Mouse (Mus musculus): ENCODE results near the gene Defa35. TPM values are rescaled to one million over a fixed set of nuclear protein-coding genes. Genes with fewer than 3 reads are reported as not detected.
"Not testable (repeated sequence)": the region's sequence is repeated elsewhere in the genome, so short reads cannot be mapped to it uniquely, and the experiment has no call there.

Gene Defa35
- polyA plus RNA-seq (2016; fragmentation: Nextera tagmentation; extraction: Ambion mirVana), result not detected in 2 replicates

- H3K27me3 ChIP-seq (ENCODE audit: low read depth, poor library complexity, severe bottlenecking); H3K9me3 ChIP-seq (replicated peaks); H3K4me1 ChIP-seq; H3K27ac ChIP-seq; H3K4me3 ChIP-seq; DNase-seq (ENCODE audit: low spot score); H3K36me3 ChIP-seq: not testable (repeated sequence)
- 88% methylated on average over 1 of the region's 1 CpGs for WGBS
These were observed at the start of gene Defa35 for GRCm38 (mm10) chr8:21064738-21065137. TSS of gene Defa35 (plus strand) at chr8:21065038.

- not testable (repeated sequence) for H3K4me1 ChIP-seq; H3K9me3 ChIP-seq (replicated peaks); H3K4me3 ChIP-seq; H3K36me3 ChIP-seq; H3K27me3 ChIP-seq (ENCODE audit: low read depth, poor library complexity, severe bottlenecking); H3K27ac ChIP-seq; DNase-seq (ENCODE audit: low spot score)
- no CpG with 5 or more reads among the region's 1 CpGs for WGBS
These were observed 39.6 kb upstream of the Defa35 start, which contains the start of gene Defa21 for GRCm38 (mm10) chr8:21025245-21025644. TSS of gene Defa21 (plus strand) at chr8:21025545.

- not testable (repeated sequence) for H3K27ac ChIP-seq; H3K4me3 ChIP-seq; DNase-seq (ENCODE audit: low spot score); H3K36me3 ChIP-seq; H3K4me1 ChIP-seq; H3K27me3 ChIP-seq (ENCODE audit: low read depth, poor library complexity, severe bottlenecking); H3K9me3 ChIP-seq (replicated peaks)
- WGBS, result no CpG with 5 or more reads among the region's 1 CpGs
These were observed 10.1 kb upstream of the Defa35 start, which contains the start of gene Defa23 for GRCm38 (mm10) chr8:21054747-21055146. TSS of gene Defa23 (plus strand) at chr8:21055047.

GRCm38 (mm10) chr8:21084142-21084541, 19.3 kb downstream of the Defa35 start, which contains the start of gene Defa25:
TSS of gene Defa25 (plus strand) at chr8:21084442.
- not testable (repeated sequence) for H3K4me3 ChIP-seq; H3K27me3 ChIP-seq (ENCODE audit: low read depth, poor library complexity, severe bottlenecking); H3K9me3 ChIP-seq (replicated peaks); H3K36me3 ChIP-seq; H3K27ac ChIP-seq; DNase-seq (ENCODE audit: low spot score); H3K4me1 ChIP-seq

GRCm38 (mm10) chr8:21093106-21093505, 28.3 kb downstream of the Defa35 start:
- H3K27me3 ChIP-seq (ENCODE audit: low read depth, poor library complexity, severe bottlenecking), result no peaks in the 10 kb centered on the region
- no peak overlapping the region for H3K4me3 ChIP-seq
- 39% methylated on average over 4 of the region's 4 CpGs for WGBS
- H3K27ac ChIP-seq, result no peak overlapping the region
- H3K36me3 ChIP-seq, result no peaks in the 10 kb centered on the region
- no peaks in the 10 kb centered on the region for H3K4me1 ChIP-seq
- H3K9me3 ChIP-seq (replicated peaks), result no peaks in the 10 kb centered on the region
- DNase-seq (ENCODE audit: low spot score), result no peak

- not testable (repeated sequence) for DNase-seq (ENCODE audit: low spot score); H3K4me3 ChIP-seq; H3K36me3 ChIP-seq; H3K27ac ChIP-seq; H3K4me1 ChIP-seq; H3K9me3 ChIP-seq (replicated peaks); H3K27me3 ChIP-seq (ENCODE audit: low read depth, poor library complexity, severe bottlenecking)
- no CpG with 5 or more reads among the region's 2 CpGs for WGBS
These were observed 31.1 kb downstream of the Defa35 start, which contains the start of gene Gm14851 for GRCm38 (mm10) chr8:21095950-21096349. TSS of gene Gm14851 (minus strand) at chr8:21096050.

Other genes starting within 250 kb of the Defa35 start
- not detected in 2 replicates for gene Defb33, start 172.4 kb upstream of the Defa35 start, polyA plus RNA-seq (2016; fragmentation: Nextera tagmentation; extraction: Ambion mirVana)
- gene Gm15056, start 162.4 kb upstream of the Defa35 start, polyA plus RNA-seq (2016; fragmentation: Nextera tagmentation; extraction: Ambion mirVana), result not detected in 2 replicates
- not detected in 2 replicates for gene Gm6040, start 143.0 kb upstream of the Defa35 start, polyA plus RNA-seq (2016; fragmentation: Nextera tagmentation; extraction: Ambion mirVana)
- gene AY761185, start 120.3 kb upstream of the Defa35 start, polyA plus RNA-seq (2016; fragmentation: Nextera tagmentation; extraction: Ambion mirVana), result not detected in 2 replicates
- not detected in 2 replicates for gene Defa21, start 39.5 kb upstream of the Defa35 start, polyA plus RNA-seq (2016; fragmentation: Nextera tagmentation; extraction: Ambion mirVana)
- not detected in 2 replicates for gene Defa23, start 10.0 kb upstream of the Defa35 start, polyA plus RNA-seq (2016; fragmentation: Nextera tagmentation; extraction: Ambion mirVana)
- gene Defa25, start 19.4 kb downstream of the Defa35 start, polyA plus RNA-seq (2016; fragmentation: Nextera tagmentation; extraction: Ambion mirVana), result not detected in 2 replicates
- gene Gm14851, start 31.0 kb downstream of the Defa35 start, polyA plus RNA-seq (2016; fragmentation: Nextera tagmentation; extraction: Ambion mirVana), result not detected in 2 replicates
- gene Defa30, start 69.6 kb downstream of the Defa35 start, polyA plus RNA-seq (2016; fragmentation: Nextera tagmentation; extraction: Ambion mirVana), result not detected in 2 replicates
- not detected in 2 replicates for gene Defa22, start 97.2 kb downstream of the Defa35 start, polyA plus RNA-seq (2016; fragmentation: Nextera tagmentation; extraction: Ambion mirVana)
- not detected in 2 replicates for gene Defa31, start 126.6 kb downstream of the Defa35 start, polyA plus RNA-seq (2016; fragmentation: Nextera tagmentation; extraction: Ambion mirVana)
- not detected in 2 replicates for gene Gm15293, start 136.5 kb downstream of the Defa35 start, polyA plus RNA-seq (2016; fragmentation: Nextera tagmentation; extraction: Ambion mirVana)
- not detected in 2 replicates for gene Gm15292, start 184.7 kb downstream of the Defa35 start, polyA plus RNA-seq (2016; fragmentation: Nextera tagmentation; extraction: Ambion mirVana)

All from limb, embryonic 10.5 days (tissue).